Mouse (Mus musculus) Muller cell, postnatal 12 days (primary cell): ENCODE measurements around the gene Cfap73.

Experiments used
- DNase-seq: peaks from one replicate; pipeline ENCODE4 v3.0.0-alpha.2; 2015; ENCODE audit errors: inconsistent ontology term

Cfap73 gene

DNA sequence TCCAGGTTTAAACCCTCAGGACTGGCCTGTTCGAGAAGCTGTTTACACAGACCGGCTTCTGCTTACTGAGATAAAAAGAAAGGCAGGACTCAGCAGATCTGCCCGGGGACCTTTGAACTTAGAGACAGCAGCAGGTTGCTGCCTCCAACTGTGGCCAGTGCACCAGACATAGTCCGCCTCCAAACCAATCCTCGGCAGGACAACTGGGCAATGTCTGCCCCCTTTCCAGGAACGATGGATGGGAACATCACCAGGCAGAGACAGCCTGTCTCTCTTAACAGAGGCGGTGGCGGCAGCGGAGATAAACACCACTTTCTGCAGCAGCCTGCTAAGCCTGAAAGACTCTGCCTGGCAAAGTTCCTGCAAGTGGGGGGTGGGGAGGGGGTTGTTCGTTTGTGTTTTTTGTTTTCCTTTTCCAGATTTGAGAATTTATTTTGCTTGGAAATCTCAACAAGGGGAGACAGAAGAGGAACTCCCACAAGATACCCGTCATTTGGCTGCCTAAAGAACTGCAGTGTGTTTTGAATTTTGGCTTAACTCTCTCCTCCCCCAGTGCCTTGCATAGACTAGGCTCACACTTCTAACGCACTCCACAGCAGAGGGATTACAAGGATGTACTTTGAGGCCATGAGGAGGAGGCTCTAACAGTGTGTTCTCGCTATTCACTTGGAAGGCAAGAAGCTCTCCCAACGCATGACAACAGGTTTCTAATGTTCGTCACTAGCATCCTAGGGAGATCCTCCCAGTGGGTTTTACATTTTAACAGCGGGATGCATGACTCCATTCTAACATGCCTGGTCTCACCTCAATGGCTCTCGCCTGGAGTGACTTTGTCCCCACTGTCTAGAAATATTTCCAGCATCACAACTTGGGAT lies 47.1 kb downstream of the Cfap73 start:
- no peak for DNase-seq

DNA sequence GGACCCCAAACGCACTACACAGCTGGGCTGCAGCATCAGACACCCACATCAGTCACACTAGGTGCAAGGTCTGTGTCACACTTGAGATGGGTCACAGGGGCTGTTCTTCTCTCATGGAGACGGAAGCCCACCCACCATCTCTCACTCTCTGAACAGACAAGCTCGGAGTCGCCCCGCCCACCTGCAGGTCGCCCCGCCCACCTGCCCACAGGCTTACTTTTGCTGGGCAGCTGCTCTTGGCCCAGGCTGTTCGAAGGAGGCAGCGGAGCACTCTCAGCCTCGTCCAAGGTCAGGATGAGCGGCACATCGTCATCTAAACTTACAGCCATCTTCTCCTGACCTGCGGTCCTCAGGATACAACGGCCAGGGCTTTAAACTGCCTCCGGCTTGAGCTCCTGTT lies 49.1 kb downstream of the Cfap73 start:
- DNase-seq, result no peak

DNA sequence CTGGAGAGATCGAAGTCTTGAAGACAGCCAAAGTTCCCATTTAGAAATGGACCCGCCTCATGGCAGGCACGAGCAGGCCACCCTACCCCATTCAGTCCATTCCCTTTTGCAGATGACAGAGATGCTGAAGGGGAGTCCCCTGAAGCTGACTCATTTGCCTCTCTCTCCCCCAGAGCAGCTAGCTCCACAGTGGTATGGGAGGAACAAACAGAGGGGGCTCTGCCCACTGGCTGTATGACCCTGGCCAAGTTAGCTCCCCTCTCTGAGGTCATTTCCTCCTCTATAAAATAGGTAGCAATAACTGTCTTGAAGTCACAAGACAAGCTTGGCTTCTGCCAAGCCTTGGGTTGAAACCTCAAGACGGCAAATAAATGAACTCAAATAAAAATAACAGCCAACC lies 50.5 kb downstream of the Cfap73 start:
- no peak for DNase-seq

DNA sequence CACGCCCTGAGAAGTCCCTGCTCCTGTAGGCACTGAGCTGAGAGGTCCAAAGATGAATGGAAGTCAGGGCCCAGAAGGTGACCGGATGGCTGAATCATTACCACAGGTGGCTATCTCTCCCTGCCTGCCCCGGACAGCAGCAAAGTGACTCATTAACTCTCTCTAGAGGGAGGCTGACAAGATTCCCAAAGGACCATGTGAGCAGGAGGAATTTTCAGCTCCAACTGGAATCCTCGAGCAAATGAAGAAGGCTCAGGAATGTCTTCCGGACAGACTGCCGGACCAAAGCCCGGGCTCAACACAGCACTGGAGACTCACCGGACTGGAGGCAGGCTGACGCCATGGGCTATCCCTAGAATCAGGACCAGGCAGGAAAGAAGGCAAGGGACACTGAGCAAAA lies 52.0 kb downstream of the Cfap73 start:
- DNase-seq, result no peak

DNA sequence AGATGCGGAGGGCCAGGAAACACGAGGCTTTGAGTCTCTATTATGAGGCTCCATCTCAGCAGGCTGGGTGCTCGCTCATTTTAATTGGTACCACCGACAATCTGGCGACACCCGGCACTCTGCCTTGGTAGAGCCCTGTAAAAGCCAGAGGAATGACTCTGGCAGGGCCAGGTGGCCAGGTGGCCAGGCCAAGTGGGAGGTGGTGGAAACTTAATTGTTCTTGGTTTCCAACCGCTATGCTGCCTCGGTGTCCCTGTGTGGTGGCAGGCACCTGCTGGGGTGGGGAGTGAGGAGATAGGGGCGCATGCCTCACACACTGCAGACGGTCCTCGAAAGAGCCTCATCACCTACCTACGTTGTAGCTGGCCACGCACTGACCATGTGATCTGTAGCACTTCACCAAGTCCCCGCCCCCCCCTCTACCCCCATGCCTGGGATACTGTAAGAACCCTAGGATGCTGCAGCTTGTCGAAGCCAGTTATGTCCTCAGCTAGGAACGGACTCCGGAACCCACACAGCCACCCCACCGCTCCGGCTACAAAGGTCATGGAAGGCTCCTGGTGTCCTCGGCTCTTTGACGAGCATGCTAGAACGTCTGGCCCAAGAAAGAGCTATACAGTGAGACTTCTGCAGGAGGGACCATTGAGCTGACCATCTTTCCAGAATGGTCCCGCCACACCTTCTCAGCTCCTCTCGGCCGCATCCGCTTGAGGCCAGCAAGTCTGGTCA lies 54.0 kb downstream of the Cfap73 start:
- no peak for DNase-seq

- DNase-seq, result no peak
These were observed 54.7 kb downstream of the Cfap73 start for GRCm38 (mm10) chr5:120579211-120579897.

- no peak for DNase-seq
These were observed 55.4 kb downstream of the Cfap73 start for GRCm38 (mm10) chr5:120578504-120579081.
